Mouse (Mus musculus) stomach, postnatal 0 days (tissue): ENCODE measurements around the gene Usp36. TPM values are rescaled to one million over a fixed set of nuclear protein-coding genes. Genes with fewer than 3 reads are reported as not detected.
"Not testable (repeated sequence)": the region's sequence is repeated elsewhere in the genome, so short reads cannot be mapped to it uniquely, and the experiment has no call there.

Experiments
- ATAC-seq: fragments of 200-750 bp; cut with Nextera tagmentation; 2 replicates; pipeline ENCODE4 v1.8.0; 2017; ENCODE audit not compliant: low FRiP score, low TSS enrichment
- DNase-seq: peaks from one replicate; pipeline ENCODE4 v3.0.0-alpha.2; 2016; ENCODE audit warnings: low spot score
- H3K27ac ChIP-seq: fragments of 300-500 bp; sonication (generic); replicated peaks from 2 replicates; pipeline ENCODE4 v1.5.1; 2014; ENCODE audit warnings: mild to moderate bottlenecking, control low read depth
- H3K27me3 ChIP-seq: fragments of 300-500 bp; sonication (generic); 2 replicates; pipeline ENCODE4 v1.6.1; 2014; ENCODE audit warnings: low read length; ENCODE audit not compliant: control insufficient read depth, insufficient read depth
- H3K36me3 ChIP-seq: fragments of 300-500 bp; sonication (generic); 2 replicates; pipeline ENCODE4 v1.6.1; 2014; ENCODE audit warnings: low read length, mixed read lengths; ENCODE audit not compliant: control insufficient read depth, insufficient read depth
- H3K4me1 ChIP-seq: fragments of 300-500 bp; sonication (generic); replicated peaks from 2 replicates; pipeline ENCODE4 v1.6.1; 2014; ENCODE audit warnings: antibody characterized with exemption; ENCODE audit not compliant: control insufficient read depth, insufficient read depth
- H3K4me2 ChIP-seq: fragments of 300-500 bp; sonication (generic); replicated peaks from 2 replicates; pipeline ENCODE4 v1.6.1; 2014; ENCODE audit warnings: low read depth, mild to moderate bottlenecking, control low read depth, moderate library complexity
- H3K4me3 ChIP-seq: fragments of 300-500 bp; sonication (generic); 2 replicates; pipeline ENCODE4 v1.5.1; 2014; ENCODE audit warnings: low read depth, low read length, control low read depth
- H3K9ac ChIP-seq: fragments of 300-500 bp; sonication (generic); 2 replicates; pipeline ENCODE4 v1.6.1; 2014; ENCODE audit warnings: mild to moderate bottlenecking, low read length, control low read depth, mixed read lengths
- H3K9me3 ChIP-seq: fragments of 300-500 bp; sonication (generic); 2 replicates; pipeline ENCODE4 v1.6.1; 2016; ENCODE audit warnings: low read length; ENCODE audit not compliant: control insufficient read depth
- CTCF ChIP-seq: IDR thresholded peaks from 2 replicates; pipeline ENCODE4 v1.5.1; 2016; ENCODE audit warnings: antibody characterized with exemption, low read depth, mild to moderate bottlenecking, moderate library complexity
- EP300 ChIP-seq: optimal IDR thresholded peaks from 2 replicates; pipeline ENCODE3; 2016; ENCODE audit warnings: antibody characterized with exemption
- WGBS: fragments of 180-500 bp; shearing (Covaris S2); extraction: QIAGEN DNeasy Blood & Tissue Kit; methylation state at CpG from one replicate; pipeline ENCODE4 v1.1.7; 2014; 5-methylcytosine and 5-hydroxymethylcytosine counted together
- polyA plus RNA-seq: library from polyadenylated mRNA; unstranded; fragments of >200 nt; fragmentation: Nextera tagmentation; extraction: Ambion mirVana; gene quantifications from 2 replicates; pipeline ENCODE4 v1.2.1, GENCODE M21; 2015

The Usp36 gene
- polyA plus RNA-seq, 1 experiment from 2014 or later = 8.1 TPM

GRCm38 (mm10) chr11:118316231-118316806, 26.3 kb upstream of the Usp36 start:
- DNase-seq (no peak), ATAC-seq (no peak)
- H3K9me3 ChIP-seq = no peaks in the 10 kb centered on the region
- H3K4me1 ChIP-seq = no peaks in the 10 kb centered on the region
- H3K27ac ChIP-seq = no peak overlapping the region
- H3K4me2 ChIP-seq = no peak overlapping the region
- no peak overlapping the region for H3K4me3 ChIP-seq
- no peak for TF ChIP-seq EP300
- TF ChIP-seq CTCF = no peak
- no peaks in the 10 kb centered on the region for H3K27me3 ChIP-seq
- WGBS = 76% methylated on average over 8 of the region's 8 CpGs
- H3K9ac ChIP-seq = no peak overlapping the region
- peaks cover 8% of the 10 kb centered on the region; the same call in 1 of the 2 replicates for H3K36me3 ChIP-seq

GRCm38 (mm10) chr11:118312132-118312723, 22.2 kb upstream of the Usp36 start:
- WGBS = 62% methylated on average over 6 of the region's 6 CpGs
- no peak overlapping the region for H3K4me3 ChIP-seq
- no peak for ATAC-seq

GRCm38 (mm10) chr11:118307962-118308361, 17.9 kb upstream of the Usp36 start:
- not testable (repeated sequence) for H3K9me3 ChIP-seq, DNase-seq, H3K27ac ChIP-seq, H3K9ac ChIP-seq, H3K4me2 ChIP-seq, H3K27me3 ChIP-seq, H3K36me3 ChIP-seq, ATAC-seq, H3K4me1 ChIP-seq, H3K4me3 ChIP-seq
- WGBS = 89% methylated on average over 2 of the region's 2 CpGs

More at GRCm38 (mm10) chr11:118312132-118312723, 22.2 kb upstream of the Usp36 start:
- H3K4me2 ChIP-seq = no peak overlapping the region
- no peaks in the 10 kb centered on the region for H3K4me1 ChIP-seq
- no peak for TF ChIP-seq CTCF
- no peak for TF ChIP-seq EP300
- no peaks in the 10 kb centered on the region for H3K27me3 ChIP-seq
- DNase-seq = no peak
- no peak overlapping the region for H3K27ac ChIP-seq
- no peak overlapping the region for H3K9ac ChIP-seq
- peaks cover 12% of the 10 kb centered on the region for H3K36me3 ChIP-seq
- H3K9me3 ChIP-seq = no peaks in the 10 kb centered on the region

GRCm38 (mm10) chr11:118303959-118304358, 13.9 kb upstream of the Usp36 start:
- H3K36me3 ChIP-seq, ATAC-seq, H3K4me1 ChIP-seq, H3K4me3 ChIP-seq, H3K27me3 ChIP-seq, H3K4me2 ChIP-seq, H3K9me3 ChIP-seq, H3K9ac ChIP-seq, H3K27ac ChIP-seq, DNase-seq: not testable (repeated sequence)
- WGBS = 86% methylated on average over 4 of the region's 4 CpGs

- 78% methylated on average over 2 of the region's 2 CpGs for WGBS
- 0 out of 2 replicates have a peak, but pooled peaks cover 6% of the 10 kb centered on the region for H3K36me3 ChIP-seq
- no peak overlapping the region for H3K27ac ChIP-seq
- H3K27me3 ChIP-seq = no peaks in the 10 kb centered on the region
- no peak for TF ChIP-seq EP300
- no peak for TF ChIP-seq CTCF
- H3K9me3 ChIP-seq = no peaks in the 10 kb centered on the region
- DNase-seq = peak; percentile 42
- ATAC-seq = peak; percentile 61
- H3K9ac ChIP-seq = no peak overlapping the region
- no peaks in the 10 kb centered on the region for H3K4me1 ChIP-seq
- no peak overlapping the region for H3K4me2 ChIP-seq
- H3K4me3 ChIP-seq = no peak overlapping the region
Measured at GRCm38 (mm10) chr11:118298810-118299209, 8.8 kb upstream of the Usp36 start.

- H3K27me3 ChIP-seq = no peaks in the 10 kb centered on the region
- H3K4me3 ChIP-seq = no peak overlapping the region
- ATAC-seq = 0 out of 2 replicates have a peak, but pooled peaks have one; percentile 13
- H3K4me1 ChIP-seq = no peaks in the 10 kb centered on the region
- H3K9me3 ChIP-seq = no peaks in the 10 kb centered on the region
- H3K9ac ChIP-seq = no peak overlapping the region
- 83% methylated on average over 3 of the region's 3 CpGs for WGBS
- 0 out of 2 replicates have a peak, but pooled peaks cover 6% of the 10 kb centered on the region for H3K36me3 ChIP-seq
- H3K27ac ChIP-seq = no peak overlapping the region
- DNase-seq = no peak
- no peak for TF ChIP-seq EP300
- peak; percentile 42 for TF ChIP-seq CTCF
- no peak overlapping the region for H3K4me2 ChIP-seq
Measured at GRCm38 (mm10) chr11:118297967-118298366, 7.9 kb upstream of the Usp36 start.
